Mouse (Mus musculus): ENCODE results near the gene Tmem30b.

DNA sequence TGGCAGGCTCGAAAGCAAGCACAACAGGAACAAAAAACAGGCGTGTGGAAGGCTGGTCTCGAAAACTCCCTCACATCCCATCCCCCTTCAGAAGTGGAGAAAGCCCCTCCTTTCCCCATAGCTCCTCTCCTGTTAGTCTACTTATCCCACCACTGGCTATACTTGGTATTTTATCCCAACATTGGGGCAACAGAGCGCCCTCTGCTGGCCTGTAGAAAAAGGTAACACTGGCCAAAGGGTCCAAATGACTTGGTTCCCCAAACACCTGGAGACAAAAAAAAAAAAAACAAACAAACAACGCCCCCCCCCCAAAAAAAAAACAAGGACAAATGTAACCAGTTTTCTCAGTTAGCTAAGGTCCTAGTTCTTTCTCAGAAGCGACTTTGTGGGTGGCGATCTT lies 13.9 kb upstream of the Tmem30b start:
- peak; percentile 67 for TF ChIP-seq CTCF (IDR thresholded peaks at IDR 0.05)
- TF ChIP-seq EP300 (IDR thresholded peaks at IDR 0.05): no peak

Data from lung, postnatal 0 days (tissue).